Mouse (Mus musculus): ENCODE measurements around the gene Ttf2.

Gene Ttf2

GRCm38 (mm10) chr3:100973906-100974305 lies 4.4 kb upstream of the Ttf2 start:
- DNase-seq = no peak

GRCm38 (mm10) chr3:100963849-100964542 lies 5.5 kb downstream of the Ttf2 start:
- peak; percentile 59 to 68 for DNase-seq

GRCm38 (mm10) chr3:100961501-100961900 lies 8.0 kb downstream of the Ttf2 start:
- DNase-seq = no peak

GRCm38 (mm10) chr3:100961007-100961406 lies 8.5 kb downstream of the Ttf2 start:
- no peak for DNase-seq

GRCm38 (mm10) chr3:100954616-100955015 lies 14.8 kb downstream of the Ttf2 start:
- DNase-seq = no peak

- no peak for DNase-seq
These were observed 17.9 kb downstream of the Ttf2 start for GRCm38 (mm10) chr3:100951531-100951930.

- DNase-seq = no peak
These were observed 22.2 kb downstream of the Ttf2 start for GRCm38 (mm10) chr3:100947286-100947685.

- peak in 1 of 2 experiments; percentile 14 for DNase-seq
These were observed 28.9 kb downstream of the Ttf2 start for GRCm38 (mm10) chr3:100940496-100941037.

- no peak for DNase-seq
These were observed 31.3 kb downstream of the Ttf2 start for GRCm38 (mm10) chr3:100938211-100938610.

- DNase-seq = no peak
These were observed 33.3 kb downstream of the Ttf2 start for GRCm38 (mm10) chr3:100936201-100936600.

GRCm38 (mm10) chr3:100935521-100935920 lies 33.9 kb downstream of the Ttf2 start:
- DNase-seq = no peak

- DNase-seq = peak; percentile 34 to 44
These were observed 37.2 kb downstream of the Ttf2 start for GRCm38 (mm10) chr3:100932077-100932944.

GRCm38 (mm10) chr3:100931332-100932076 lies 38.0 kb downstream of the Ttf2 start:
- DNase-seq = no peak

GRCm38 (mm10) chr3:100925176-100925575 lies 44.3 kb downstream of the Ttf2 start:
- peak; percentile 22 to 49 for DNase-seq

GRCm38 (mm10) chr3:100924065-100924732 lies 45.3 kb downstream of the Ttf2 start:
- no peak for DNase-seq

- DNase-seq = peak in 1 of 2 experiments; percentile 21
These were observed 46.7 kb downstream of the Ttf2 start for GRCm38 (mm10) chr3:100922506-100923375.

GRCm38 (mm10) chr3:100921825-100922505 lies 47.5 kb downstream of the Ttf2 start, which contains the start of gene Trim45:
Trim45 (plus strand) TSS chr3:100922202.
- DNase-seq = peak; percentile 97 to 99

- no peak for DNase-seq
These were observed 48.8 kb downstream of the Ttf2 start for GRCm38 (mm10) chr3:100920611-100921140.

GRCm38 (mm10) chr3:100916844-100917243 lies 52.6 kb downstream of the Ttf2 start:
- peak in 1 of 2 experiments; percentile 37 for DNase-seq

Data from kidney, postnatal 4 days (tissue).